Mouse (Mus musculus): ENCODE data around the gene Rnf181. TPM values are rescaled to one million over a fixed set of nuclear protein-coding genes. Genes with fewer than 3 reads are reported as not detected.

The Rnf181 gene
- polyA plus RNA-seq, 1 experiment from 2014 or later: 86.5 TPM

DNA sequence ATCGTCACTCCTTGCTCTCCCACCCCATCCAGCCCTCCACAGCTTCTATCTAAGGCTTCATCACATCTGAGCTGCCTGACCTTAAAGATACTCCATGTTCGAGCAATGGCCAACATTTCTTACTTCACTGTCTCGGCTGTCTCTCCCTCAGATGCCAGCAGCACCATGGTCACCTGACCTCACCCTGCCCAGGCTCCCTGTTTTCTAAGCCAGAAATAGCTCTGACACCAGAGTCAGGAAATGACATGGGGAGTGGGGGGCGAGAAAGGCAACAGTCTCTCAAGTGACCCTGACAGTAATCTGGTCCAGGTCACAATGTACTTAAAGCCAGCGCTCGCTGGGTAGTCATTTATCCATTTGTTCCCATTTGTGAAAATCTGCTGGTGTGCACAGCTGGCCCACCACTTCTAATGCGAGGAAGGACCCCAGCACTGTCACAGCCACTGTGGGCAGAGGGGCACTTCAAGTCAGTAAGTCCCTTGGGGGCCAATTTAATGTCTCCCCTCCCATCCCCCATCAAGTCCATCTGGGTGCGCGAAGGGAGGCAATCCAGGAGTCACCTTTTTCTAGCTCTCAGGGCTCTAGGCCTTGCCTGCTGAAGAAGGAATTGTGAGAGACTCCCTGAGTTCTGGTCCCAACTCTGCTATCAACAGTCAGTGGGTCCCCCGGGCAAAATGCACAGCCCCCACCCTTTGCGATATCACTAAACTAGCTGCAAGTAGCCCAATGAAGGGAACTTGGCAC, 53.5 kb downstream of the Rnf181 start:
- no peak overlapping the region for H3K27ac ChIP-seq (ENCODE audit: low read length)
- no peaks in the 10 kb centered on the region for H3K9me3 ChIP-seq (replicated peaks; ENCODE audit: control insufficient read depth, low read length)
- H3K4me1 ChIP-seq (ENCODE audit: control insufficient read depth, low read depth, low read length): no peaks in the 10 kb centered on the region
- no peak overlapping the region for H3K4me3 ChIP-seq (ENCODE audit: low read depth, low read length)
- no peak overlapping the region for H3K9ac ChIP-seq (ENCODE audit: low read depth, low read length)
- no peaks in the 10 kb centered on the region for H3K27me3 ChIP-seq (ENCODE audit: control insufficient read depth, insufficient read depth, low read depth, low read length)
- H3K4me2 ChIP-seq (ENCODE audit: low read depth, low read length): no peak overlapping the region
- no peak for ATAC-seq (ENCODE audit: low read depth)
- H3K36me3 ChIP-seq (ENCODE audit: control insufficient read depth, insufficient read depth): peaks cover 24% of the 10 kb centered on the region
- 79% methylated on average over 11 of the region's 11 CpGs for WGBS (ENCODE audit: insufficient replicate concordance)

DNA sequence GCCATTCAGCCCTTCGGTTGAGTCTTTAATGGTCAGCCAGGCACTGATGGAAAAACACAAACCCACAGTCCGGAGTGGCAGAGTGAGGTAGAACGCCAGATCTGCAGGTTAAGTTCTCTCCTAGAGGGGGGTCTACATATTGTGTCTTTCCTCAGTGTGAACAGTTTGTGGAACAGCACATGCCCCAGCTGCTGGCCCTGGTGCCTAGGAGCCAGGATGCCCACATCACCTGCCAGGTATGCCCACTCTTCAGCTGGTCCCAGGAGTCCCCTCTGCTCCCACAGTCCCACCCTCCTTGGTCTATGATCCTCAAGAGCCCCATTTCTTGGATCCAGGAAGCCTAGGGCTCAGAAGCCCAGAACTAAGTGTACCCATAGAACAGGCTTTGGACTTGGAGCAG, 54.6 kb downstream of the Rnf181 start:
- H3K27me3 ChIP-seq (ENCODE audit: control insufficient read depth, insufficient read depth, low read depth, low read length): no peaks in the 10 kb centered on the region
- peaks cover 14% of the 10 kb centered on the region for H3K36me3 ChIP-seq (ENCODE audit: control insufficient read depth, insufficient read depth)
- H3K4me3 ChIP-seq (ENCODE audit: low read depth, low read length): no peak overlapping the region
- no peaks in the 10 kb centered on the region for H3K4me1 ChIP-seq (ENCODE audit: control insufficient read depth, low read depth, low read length)
- no peak for ATAC-seq (ENCODE audit: low read depth)
- no peaks in the 10 kb centered on the region for H3K9me3 ChIP-seq (replicated peaks; ENCODE audit: control insufficient read depth, low read length)
- no peak overlapping the region for H3K27ac ChIP-seq (ENCODE audit: low read length)
- WGBS (ENCODE audit: insufficient replicate concordance): 93% methylated on average over 3 of the region's 3 CpGs
- no peak overlapping the region for H3K9ac ChIP-seq (ENCODE audit: low read depth, low read length)
- no peak overlapping the region for H3K4me2 ChIP-seq (ENCODE audit: low read depth, low read length)

Other genes with a start within 250 kb of the Rnf181 start
- gene Atoh8, start 131.4 kb downstream of the Rnf181 start, polyA plus RNA-seq (2015; fragmentation: Nextera tagmentation; extraction: Ambion mirVana): 0.90 and 0.92 TPM in 2 replicates
- gene Sftpb, start 62.3 kb downstream of the Rnf181 start, polyA plus RNA-seq (2015; fragmentation: Nextera tagmentation; extraction: Ambion mirVana): not detected in 2 replicates
- 32.6 and 33.2 TPM in 2 replicates for gene Usp39, start 21.8 kb downstream of the Rnf181 start, polyA plus RNA-seq (2015; fragmentation: Nextera tagmentation; extraction: Ambion mirVana)
- gene 0610030E20Rik, start 19.6 kb downstream of the Rnf181 start, polyA plus RNA-seq (2015; fragmentation: Nextera tagmentation; extraction: Ambion mirVana): 11.8 and 14.1 TPM in 2 replicates
- gene Tmem150a, start 11.5 kb downstream of the Rnf181 start, polyA plus RNA-seq (2015; fragmentation: Nextera tagmentation; extraction: Ambion mirVana): 54.4 and 59.7 TPM in 2 replicates
- gene Vamp5, start 13.5 kb upstream of the Rnf181 start, polyA plus RNA-seq (2015; fragmentation: Nextera tagmentation; extraction: Ambion mirVana): 54.9 and 62.8 TPM in 2 replicates
- 212 and 230 TPM in 2 replicates for gene Vamp8, start 23.7 kb upstream of the Rnf181 start, polyA plus RNA-seq (2015; fragmentation: Nextera tagmentation; extraction: Ambion mirVana)
- gene Ggcx, start 47.4 kb upstream of the Rnf181 start, polyA plus RNA-seq (2015; fragmentation: Nextera tagmentation; extraction: Ambion mirVana): 29.6 and 31.7 TPM in 2 replicates
- 124 and 131 TPM in 2 replicates for gene Mat2a, start 72.6 kb upstream of the Rnf181 start, polyA plus RNA-seq (2015; fragmentation: Nextera tagmentation; extraction: Ambion mirVana)
- not detected in 2 replicates for gene Sh2d6, start 154.8 kb upstream of the Rnf181 start, polyA plus RNA-seq (2015; fragmentation: Nextera tagmentation; extraction: Ambion mirVana)
- 18.8 and 20.3 TPM in 2 replicates for gene Capg, start 177.4 kb upstream of the Rnf181 start, polyA plus RNA-seq (2015; fragmentation: Nextera tagmentation; extraction: Ambion mirVana)
- 4.5 and 4.7 TPM in 2 replicates for gene Elmod3, start 231.5 kb upstream of the Rnf181 start, polyA plus RNA-seq (2015; fragmentation: Nextera tagmentation; extraction: Ambion mirVana)
- gene Retsat, start 231.5 kb upstream of the Rnf181 start, polyA plus RNA-seq (2015; fragmentation: Nextera tagmentation; extraction: Ambion mirVana): 17.6 and 21.5 TPM in 2 replicates